Mouse (Mus musculus) heart, embryonic 15.5 days (tissue): Measurements from ENCODE around the gene Serpina6. TPM values are rescaled to one million over a fixed set of nuclear protein-coding genes. Genes with fewer than 3 reads are reported as not detected.
"Not testable (repeated sequence)": the region's sequence is repeated elsewhere in the genome, so short reads cannot be mapped to it uniquely, and the experiment has no call there.

Source experiments
- ATAC-seq: fragments of 200-750 bp; cut with Nextera tagmentation; replicated peaks from 2 replicates; pipeline ENCODE4 v1.8.0; 2017; ENCODE audit warnings: low read depth, moderate TSS enrichment; ENCODE audit not compliant: insufficient number of reproducible peaks, insufficient read depth, low FRiP score
- H3K27ac ChIP-seq: fragments of 300-500 bp; sonication (generic); 2 replicates; pipeline ENCODE4 v1.5.1; 2015; ENCODE audit warnings: mild to moderate bottlenecking, inconsistent platforms
- H3K27me3 ChIP-seq: fragments of 300-500 bp; sonication (generic); 2 replicates; pipeline ENCODE4 v1.6.1; 2015; ENCODE audit warnings: inconsistent platforms
- H3K36me3 ChIP-seq: fragments of 300-500 bp; sonication (generic); 2 replicates; pipeline ENCODE4 v1.6.1; 2015; ENCODE audit warnings: mild to moderate bottlenecking, inconsistent platforms
- H3K4me1 ChIP-seq: fragments of 300-500 bp; sonication (generic); replicated peaks from 2 replicates; pipeline ENCODE4 v1.6.1; 2015; ENCODE audit warnings: inconsistent platforms
- H3K4me2 ChIP-seq: fragments of 300-500 bp; sonication (generic); 2 replicates; pipeline ENCODE4 v1.6.1; 2015; ENCODE audit warnings: inconsistent platforms, mild to moderate bottlenecking, moderate library complexity
- H3K4me3 ChIP-seq: fragments of 300-500 bp; sonication (generic); 2 replicates; pipeline ENCODE4 v1.5.1; 2015; ENCODE audit warnings: mild to moderate bottlenecking, inconsistent platforms
- H3K9ac ChIP-seq: fragments of 300-500 bp; sonication (generic); 2 replicates; pipeline ENCODE4 v1.6.1; 2015; ENCODE audit warnings: mild to moderate bottlenecking, inconsistent platforms
- H3K9me3 ChIP-seq: fragments of 300-500 bp; sonication (generic); replicated peaks from 2 replicates; pipeline ENCODE4 v1.6.1; 2016; ENCODE audit warnings: inconsistent platforms
- WGBS: fragments of 180-500 bp; shearing (Covaris S2); methylation state at CpG from one replicate; pipeline ENCODE4 v1.1.7; 2015; ENCODE audit warnings: mixed read lengths; 5-methylcytosine and 5-hydroxymethylcytosine counted together
- polyA plus RNA-seq: library from polyadenylated mRNA; unstranded; fragments of >200 nt; fragmentation: Nextera tagmentation; extraction: Ambion mirVana; gene quantifications from 2 replicates; pipeline ENCODE4 v1.2.1, GENCODE M21; 2015

Gene Serpina6
- polyA plus RNA-seq, 1 experiment from 2014 or later = 1.2 TPM

DNA sequence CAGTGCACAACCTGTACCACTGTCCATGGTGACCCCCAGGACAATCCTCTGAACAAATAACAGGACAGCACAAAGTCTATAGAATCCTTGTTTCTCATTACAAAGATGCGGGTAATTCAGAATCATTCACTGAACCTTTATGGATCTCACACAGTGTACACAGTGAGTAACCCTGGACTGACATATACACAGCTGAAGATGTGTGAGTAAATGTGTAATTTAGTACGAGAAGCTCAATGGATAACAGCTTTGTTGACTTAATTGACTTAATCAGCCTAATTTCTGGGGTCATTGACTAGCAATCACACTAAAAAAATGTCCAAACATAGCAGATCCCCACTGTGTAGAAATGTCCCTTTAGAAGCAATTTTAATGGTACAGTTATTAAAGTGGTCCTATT is 24.2 kb upstream of the Serpina6 start:
- WGBS = 82% methylated on average over 2 of the region's 2 CpGs
- H3K36me3 ChIP-seq = no peaks in the 10 kb centered on the region
- no peak overlapping the region for H3K9ac ChIP-seq
- H3K4me1 ChIP-seq = 0 out of 2 replicates have a peak, but pooled peaks cover 2% of the 10 kb centered on the region
- no peak overlapping the region for H3K4me3 ChIP-seq
- H3K9me3 ChIP-seq = no peaks in the 10 kb centered on the region
- no peak overlapping the region for H3K4me2 ChIP-seq
- no peak for ATAC-seq
- H3K27me3 ChIP-seq = no peaks in the 10 kb centered on the region
- no peak overlapping the region for H3K27ac ChIP-seq

DNA sequence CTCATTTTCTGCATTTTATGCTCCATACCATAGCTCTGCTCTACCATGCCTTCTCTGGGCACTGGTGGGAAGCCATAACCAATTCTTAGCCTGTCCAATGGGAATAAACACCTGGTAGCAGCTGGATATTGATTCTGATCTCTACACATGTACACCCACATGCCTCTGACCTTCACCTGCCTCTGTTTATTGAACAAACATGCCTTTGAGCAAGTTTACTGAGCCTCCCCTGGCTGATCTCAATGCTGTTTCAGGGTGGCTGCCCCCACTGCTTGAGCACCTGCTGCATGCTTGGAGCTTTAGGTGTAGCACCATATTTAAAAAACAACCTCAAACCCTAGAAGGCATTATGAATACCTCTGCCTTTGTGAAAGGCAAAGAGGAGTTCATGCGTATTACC is 22.8 kb upstream of the Serpina6 start:
- not testable (repeated sequence) for ATAC-seq, H3K27me3 ChIP-seq, H3K4me2 ChIP-seq, H3K4me3 ChIP-seq, H3K4me1 ChIP-seq, H3K9me3 ChIP-seq, H3K36me3 ChIP-seq, H3K9ac ChIP-seq, H3K27ac ChIP-seq
- 97% methylated on average over 1 of the region's 1 CpGs for WGBS

DNA sequence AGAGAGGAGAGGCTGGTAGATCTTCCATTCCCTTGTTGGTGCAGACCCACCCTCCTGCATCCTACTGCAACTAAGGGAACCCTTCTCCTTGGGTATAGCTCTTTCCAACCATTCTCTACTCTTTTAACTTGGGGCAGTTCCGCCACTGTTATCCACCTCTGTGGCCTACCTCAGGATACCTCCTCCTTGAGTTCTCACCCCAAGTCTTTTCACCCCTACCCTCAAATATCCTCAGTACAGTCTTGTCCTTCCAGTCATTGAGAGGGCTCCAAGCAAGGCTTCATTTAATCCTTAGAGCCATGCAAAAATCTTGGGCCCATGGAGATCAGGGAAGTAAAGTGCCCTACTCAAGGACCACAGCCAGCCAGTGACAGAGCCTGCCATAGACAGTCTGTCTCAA is 19.0 kb upstream of the Serpina6 start, which contains the start of gene Serpina16:
TSS of gene Serpina16 (minus strand) at position 101 of the 400 bp plus-strand sequence.
- no peaks in the 10 kb centered on the region for H3K36me3 ChIP-seq
- H3K4me2 ChIP-seq = no peak within 1 kb of the TSS
- H3K4me1 ChIP-seq = 0 out of 2 replicates have a peak, but pooled peaks cover 2% of the 10 kb centered on the region
- H3K27me3 ChIP-seq = no peaks in the 10 kb centered on the region
- no peaks in the 10 kb centered on the region for H3K9me3 ChIP-seq
- 88% methylated on average over 1 of the region's 1 CpGs for WGBS
- H3K27ac ChIP-seq = no peak within 1 kb of the TSS
- no peak within 1 kb of the TSS for H3K4me3 ChIP-seq
- H3K9ac ChIP-seq = no peak within 1 kb of the TSS
- ATAC-seq = no peak

DNA sequence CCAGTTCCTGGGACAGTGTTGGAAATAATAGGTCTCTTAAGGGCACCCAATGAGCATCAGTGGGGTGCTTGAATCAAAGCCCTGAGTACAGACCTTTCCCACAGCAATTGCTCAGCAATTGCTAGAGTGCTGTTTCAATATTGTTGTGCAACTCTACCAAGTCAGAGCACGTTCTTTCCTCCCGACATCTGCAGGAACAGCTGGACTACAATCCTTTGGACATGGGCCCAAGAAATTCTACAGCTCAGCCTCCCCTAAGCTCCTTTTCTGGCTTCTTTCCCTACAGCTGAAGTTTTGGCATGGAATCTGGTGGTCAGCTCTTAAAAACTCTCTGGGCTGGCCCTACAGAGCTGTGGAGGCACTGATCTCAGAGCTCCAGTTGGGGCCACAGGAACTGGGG is 16.2 kb upstream of the Serpina6 start:
- WGBS = 76% methylated on average over 2 of the region's 2 CpGs
- no peak for ATAC-seq
- H3K36me3 ChIP-seq = no peaks in the 10 kb centered on the region
- no peak overlapping the region for H3K4me3 ChIP-seq
- no peak overlapping the region for H3K27ac ChIP-seq
- H3K9me3 ChIP-seq = no peaks in the 10 kb centered on the region
- no peak overlapping the region for H3K4me2 ChIP-seq
- no peak overlapping the region for H3K9ac ChIP-seq
- H3K27me3 ChIP-seq = no peaks in the 10 kb centered on the region
- 0 out of 2 replicates have a peak, but pooled peaks cover 2% of the 10 kb centered on the region for H3K4me1 ChIP-seq

DNA sequence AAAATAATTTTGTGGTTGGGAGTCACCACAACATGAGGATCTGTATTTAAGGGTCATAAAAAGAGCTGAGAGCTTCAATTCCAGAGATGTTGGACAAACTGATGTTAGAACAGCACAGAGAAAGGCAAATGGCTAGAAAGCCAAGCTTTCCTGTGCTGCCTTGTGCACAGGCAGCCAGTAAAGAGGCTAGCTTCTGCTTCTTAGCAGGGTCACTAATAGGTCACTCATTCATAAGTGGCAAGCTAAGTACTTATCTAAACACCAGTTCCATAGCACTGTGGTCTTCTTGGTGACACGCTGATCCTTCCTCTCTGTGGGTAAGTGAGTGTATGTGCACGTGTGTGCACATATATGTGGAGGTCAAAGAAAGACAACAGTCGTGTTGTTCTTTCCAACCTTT is 14.5 kb upstream of the Serpina6 start:
- WGBS = 58% methylated on average over 3 of the region's 3 CpGs
- Histone ChIP-seq H3K36me3 (no peaks in the 10 kb centered on the region), H3K9me3 (no peaks in the 10 kb centered on the region), H3K27ac (no peak overlapping the region), H3K4me1 (0 out of 2 replicates have a peak, but pooled peaks cover under 1% of the 10 kb centered on the region), H3K4me3 (no peak overlapping the region), H3K9ac (no peak overlapping the region), H3K27me3 (no peaks in the 10 kb centered on the region), H3K4me2 (no peak overlapping the region)
- no peak for ATAC-seq

DNA sequence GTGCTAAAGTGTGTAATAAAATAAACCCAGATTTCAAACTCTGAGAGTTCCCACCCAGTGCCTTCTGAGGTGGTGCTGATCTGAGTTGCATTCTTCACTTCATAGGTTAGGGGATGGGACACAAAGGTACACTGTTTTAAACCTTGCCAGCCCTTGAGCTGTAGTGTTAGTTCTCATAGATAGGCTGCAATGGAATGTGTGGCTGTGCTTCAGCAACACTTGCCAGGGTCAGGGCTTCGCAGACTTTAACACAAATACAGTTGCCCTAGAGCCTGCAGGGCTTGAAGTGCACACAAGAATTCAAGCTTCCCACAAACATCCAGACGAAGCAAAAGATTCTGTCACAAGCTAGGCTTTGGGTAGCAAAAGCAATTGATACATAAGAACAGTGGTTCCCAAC is 14.0 kb upstream of the Serpina6 start:
- Histone ChIP-seq H3K9ac (no peak overlapping the region), H3K4me3 (no peak overlapping the region), H3K36me3 (no peaks in the 10 kb centered on the region), H3K27ac (no peak overlapping the region), H3K9me3 (no peaks in the 10 kb centered on the region), H3K4me2 (no peak overlapping the region), H3K27me3 (no peaks in the 10 kb centered on the region), H3K4me1 (no peaks in the 10 kb centered on the region)
- WGBS = 39% methylated on average over 2 of the region's 2 CpGs
- ATAC-seq = no peak; the same call in 1 of the 2 replicates

DNA sequence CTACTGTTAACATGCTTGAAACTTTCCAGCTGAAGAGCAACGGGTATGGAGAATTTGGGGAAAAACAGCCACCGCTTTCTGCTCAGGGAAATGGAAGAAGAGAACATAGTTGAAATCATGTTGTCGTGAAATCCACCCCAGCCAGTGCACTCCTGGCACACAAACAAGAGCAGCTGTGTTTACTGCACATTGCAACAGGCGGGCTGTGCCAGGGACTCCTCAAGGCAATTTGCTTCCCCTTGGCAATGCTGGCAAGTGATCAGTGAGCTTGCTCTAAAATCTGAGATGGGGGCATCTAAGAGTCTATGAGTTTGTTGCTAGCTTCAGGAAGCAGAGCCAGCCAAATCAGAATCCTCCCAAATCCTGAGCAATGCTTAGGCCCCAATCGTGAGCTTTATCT is 13.3 kb upstream of the Serpina6 start:
- H3K9me3 ChIP-seq = no peaks in the 10 kb centered on the region
- H3K4me3 ChIP-seq = no peak overlapping the region
- no peaks in the 10 kb centered on the region for H3K4me1 ChIP-seq
- H3K36me3 ChIP-seq = no peaks in the 10 kb centered on the region
- H3K27me3 ChIP-seq = no peaks in the 10 kb centered on the region
- 78% methylated on average over 5 of the region's 5 CpGs for WGBS
- H3K9ac ChIP-seq = no peak overlapping the region
- ATAC-seq = no peak
- H3K4me2 ChIP-seq = no peak overlapping the region
- H3K27ac ChIP-seq = no peak overlapping the region

DNA sequence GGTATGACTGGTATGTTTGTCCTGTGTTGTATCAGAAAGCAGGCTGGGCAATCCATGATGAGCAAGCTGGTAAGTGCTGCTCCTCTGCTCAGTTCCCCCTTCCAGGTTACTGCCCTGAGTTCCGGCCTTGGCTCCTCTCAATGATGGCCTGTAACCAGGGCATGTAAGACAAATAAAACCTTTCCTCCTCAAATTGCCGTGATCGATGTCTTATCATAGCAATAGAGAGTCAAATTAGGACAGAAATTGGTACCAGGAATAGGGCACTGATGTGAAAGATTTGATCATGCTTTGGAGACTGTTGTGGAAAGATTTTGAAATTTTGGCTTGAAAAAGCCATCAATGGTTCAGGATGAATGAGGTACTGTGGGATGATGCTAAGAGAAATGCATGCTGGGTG is 8.3 kb upstream of the Serpina6 start:
- Histone ChIP-seq H3K4me2 (no peak overlapping the region), H3K36me3 (no peaks in the 10 kb centered on the region), H3K9ac (no peak overlapping the region), H3K4me3 (no peak overlapping the region), H3K9me3 (no peaks in the 10 kb centered on the region), H3K27ac (no peak overlapping the region), H3K27me3 (no peaks in the 10 kb centered on the region), H3K4me1 (no peaks in the 10 kb centered on the region)
- 79% methylated on average over 3 of the region's 3 CpGs for WGBS
- ATAC-seq = no peak

DNA sequence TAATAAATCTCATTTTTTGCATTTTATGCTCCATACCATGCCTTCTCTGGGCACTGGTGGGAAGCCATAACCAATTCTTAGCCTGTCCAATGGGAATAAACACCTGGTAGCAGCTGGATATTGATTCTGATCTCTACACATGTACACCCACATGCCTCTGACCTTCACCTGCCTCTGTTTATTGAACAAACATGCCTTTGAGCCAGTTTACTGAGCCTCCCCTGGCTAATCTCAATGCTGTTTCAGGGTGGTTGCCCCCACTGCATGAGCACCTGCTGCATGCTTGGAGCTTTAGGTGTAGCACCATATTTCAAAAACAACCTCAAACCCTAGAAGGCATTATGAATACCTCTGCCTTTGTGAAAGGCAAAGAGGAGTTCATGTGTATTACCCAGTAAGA is 5.0 kb upstream of the Serpina6 start:
- H3K27ac ChIP-seq, H3K4me1 ChIP-seq, H3K27me3 ChIP-seq, ATAC-seq, H3K9ac ChIP-seq, H3K4me3 ChIP-seq, H3K4me2 ChIP-seq, H3K9me3 ChIP-seq, H3K36me3 ChIP-seq: not testable (repeated sequence)

DNA sequence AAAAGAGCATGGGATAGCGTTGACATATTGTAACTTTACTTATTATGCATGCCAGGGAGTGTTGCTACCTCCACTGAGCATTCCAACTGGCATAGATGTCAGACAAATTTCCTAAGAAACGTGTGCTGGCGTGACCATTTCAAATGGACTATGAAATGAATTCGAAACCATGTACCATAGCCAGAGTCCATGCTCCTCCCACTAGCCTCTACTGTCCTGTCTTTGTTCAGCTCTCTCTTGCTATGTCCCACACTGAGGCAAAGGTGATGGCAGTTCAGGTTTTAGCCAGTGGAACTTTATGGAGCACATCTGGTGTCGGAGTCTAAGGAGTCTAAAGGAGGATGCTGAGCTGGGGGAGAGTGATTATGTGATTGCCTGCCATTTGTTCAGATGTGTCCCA is 3.1 kb upstream of the Serpina6 start:
- H3K27me3 ChIP-seq = no peaks in the 10 kb centered on the region
- no peak overlapping the region for H3K4me3 ChIP-seq
- ATAC-seq = no peak
- no peak overlapping the region for H3K9ac ChIP-seq
- 79% methylated on average over 5 of the region's 5 CpGs for WGBS
- H3K4me1 ChIP-seq = no peaks in the 10 kb centered on the region
- no peak overlapping the region for H3K27ac ChIP-seq
- H3K36me3 ChIP-seq = no peaks in the 10 kb centered on the region
- no peak overlapping the region for H3K4me2 ChIP-seq
- no peaks in the 10 kb centered on the region for H3K9me3 ChIP-seq

DNA sequence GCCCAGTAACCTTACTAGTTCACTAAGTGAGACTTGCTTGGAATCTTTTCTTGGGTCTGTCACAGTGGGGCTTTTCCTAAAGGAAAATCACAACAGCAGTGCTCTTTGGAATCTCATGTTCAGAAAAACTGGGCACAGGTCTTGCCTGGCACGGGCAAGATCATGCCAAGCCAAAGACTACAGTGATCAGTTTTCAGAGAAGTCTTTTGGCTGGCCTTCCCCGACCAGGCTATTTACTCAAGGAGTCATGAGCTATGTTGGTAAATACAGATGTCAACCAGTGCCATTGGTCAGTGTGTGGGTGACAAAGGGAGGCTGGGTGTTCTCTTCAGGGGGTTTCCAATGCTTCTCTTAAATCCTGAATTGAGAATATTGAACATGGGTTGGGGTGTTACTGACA is 2.2 kb upstream of the Serpina6 start:
- Histone ChIP-seq H3K4me1 (no peaks in the 10 kb centered on the region), H3K9me3 (no peaks in the 10 kb centered on the region), H3K9ac (no peak overlapping the region), H3K27ac (no peak overlapping the region), H3K27me3 (no peaks in the 10 kb centered on the region), H3K36me3 (no peaks in the 10 kb centered on the region), H3K4me3 (no peak overlapping the region), H3K4me2 (no peak overlapping the region)
- no peak for ATAC-seq
- 74% methylated on average over 2 of the region's 2 CpGs for WGBS

DNA sequence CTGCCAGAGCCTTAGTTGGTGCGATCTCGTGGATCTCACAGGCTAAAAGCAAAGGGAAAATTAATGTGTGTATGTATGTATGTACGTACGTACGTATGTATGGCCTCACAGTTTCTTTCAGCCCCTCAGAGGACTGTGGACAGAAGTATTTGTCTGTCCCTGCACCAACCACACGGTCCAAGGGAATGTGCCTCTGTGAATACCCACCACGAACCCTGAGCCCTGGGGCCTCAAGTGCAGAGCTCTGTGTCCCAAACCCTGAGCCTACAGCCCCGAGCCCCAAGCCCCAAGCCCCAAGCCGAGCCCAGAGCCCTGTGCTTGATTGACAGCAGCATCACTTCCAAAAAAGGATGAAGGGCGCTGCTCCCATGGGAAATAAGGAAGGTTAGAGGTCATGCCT is 979 bp upstream of the Serpina6 start:
- H3K9ac ChIP-seq = no peak overlapping the region
- no peaks in the 10 kb centered on the region for H3K9me3 ChIP-seq
- H3K36me3 ChIP-seq = no peaks in the 10 kb centered on the region
- H3K4me1 ChIP-seq = no peaks in the 10 kb centered on the region
- H3K27ac ChIP-seq = no peak overlapping the region
- no peak overlapping the region for H3K4me3 ChIP-seq
- H3K4me2 ChIP-seq = no peak overlapping the region
- ATAC-seq = no peak
- 75% methylated on average over 10 of the region's 10 CpGs for WGBS
- no peaks in the 10 kb centered on the region for H3K27me3 ChIP-seq
